Mouse (Mus musculus) limb, embryonic 10.5 days (tissue): ENCODE results near the gene Cdc5l. TPM values are rescaled to one million over a fixed set of nuclear protein-coding genes. Genes with fewer than 3 reads are reported as not detected.

Source experiments
- polyA plus RNA-seq: library from polyadenylated mRNA; unstranded; fragments of >200 nt; fragmentation: Nextera tagmentation; extraction: Ambion mirVana; gene quantifications from 2 replicates; pipeline ENCODE4 v1.2.1, GENCODE M21; 2016

Cdc5l gene
- polyA plus RNA-seq, 1 experiment from 2014 or later: 68.9 TPM

Other genes starting within 250 kb of the Cdc5l start
- 0.33 and 1.1 TPM in 2 replicates for gene Spats1, start 41.7 kb upstream of the Cdc5l start, polyA plus RNA-seq
- gene Aars2, start 73.1 kb upstream of the Cdc5l start, polyA plus RNA-seq: 32.2 and 34.9 TPM in 2 replicates
- gene Tcte1, start 89.7 kb upstream of the Cdc5l start, polyA plus RNA-seq: 1.4 and 1.5 TPM in 2 replicates
- gene Tmem151b, start 115.9 kb upstream of the Cdc5l start, polyA plus RNA-seq: 4.1 and 6.8 TPM in 2 replicates
- gene Nfkbie, start 122.0 kb upstream of the Cdc5l start, polyA plus RNA-seq: 5.1 and 5.2 TPM in 2 replicates
- 102 and 105 TPM in 2 replicates for gene Slc35b2, start 130.1 kb upstream of the Cdc5l start, polyA plus RNA-seq
- 2,007 and 2,405 TPM in 2 replicates for gene Hsp90ab1, start 139.5 kb upstream of the Cdc5l start, polyA plus RNA-seq
- 40.3 and 41.6 TPM in 2 replicates for gene Slc29a1, start 165.9 kb upstream of the Cdc5l start, polyA plus RNA-seq
- 1.2 TPM in 1 of 2 replicates, not detected in the other for gene Mymx, start 168.4 kb upstream of the Cdc5l start, polyA plus RNA-seq
- 0.59 and 0.98 TPM in 2 replicates for gene Capn11, start 225.6 kb upstream of the Cdc5l start, polyA plus RNA-seq